Mouse (Mus musculus) kidney, adult 2 months (tissue): ENCODE data around the gene Opa1.

ENCODE experiments used
- CTCF ChIP-seq: fragments of 200-500 bp; conservative IDR thresholded peaks from 2 replicates; pipeline ENCODE4 v1.5.1; 2011; ENCODE audit warnings: low read depth, mild to moderate bottlenecking, control low read depth, low read length, moderate library complexity, mixed read lengths; ENCODE audit not compliant: insufficient read depth, insufficient read length
- POLR2A ChIP-seq: fragments of 200-500 bp; IDR thresholded peaks from one replicate; pipeline ENCODE4 v1.6.1; 2011; ENCODE audit warnings: low read depth, low read length, control low read depth

DNA sequence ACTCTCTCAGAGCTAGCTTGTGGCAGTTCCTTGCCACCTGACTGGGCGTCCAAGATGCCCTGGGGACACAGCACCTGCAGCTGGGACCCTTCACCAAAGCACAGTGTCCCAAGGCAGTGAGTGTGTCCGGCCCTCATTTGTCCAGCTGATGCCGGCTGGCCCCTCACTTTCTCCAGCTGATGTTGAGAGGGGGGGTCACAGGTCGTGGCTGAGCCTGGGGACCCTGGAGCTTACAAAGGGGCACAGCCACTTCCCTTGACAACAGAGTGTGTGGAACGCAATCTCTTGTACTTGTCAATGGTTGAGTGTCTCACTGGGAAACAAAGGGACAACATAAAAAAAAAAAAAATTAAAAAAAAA, 88.5 kb downstream of the Opa1 start:
- TF ChIP-seq CTCF (no peak), POLR2A (no peak)
